Mouse (Mus musculus) embryonic fibroblast, embryonic 13.5 days (primary cell): ENCODE results near the gene Cdh13.

Source experiments
- CTCF ChIP-seq: IDR thresholded peaks from 2 replicates; pipeline ENCODE4 v1.5.1; 2011; ENCODE audit warnings: mild to moderate bottlenecking, control low read depth, low read length, moderate library complexity, borderline replicate concordance; ENCODE audit not compliant: insufficient read depth
- POLR2A ChIP-seq: IDR thresholded peaks from 2 replicates; pipeline ENCODE4 v1.6.1; 2011; ENCODE audit warnings: low read depth, mild to moderate bottlenecking, control low read depth, low read length, moderate library complexity

DNA sequence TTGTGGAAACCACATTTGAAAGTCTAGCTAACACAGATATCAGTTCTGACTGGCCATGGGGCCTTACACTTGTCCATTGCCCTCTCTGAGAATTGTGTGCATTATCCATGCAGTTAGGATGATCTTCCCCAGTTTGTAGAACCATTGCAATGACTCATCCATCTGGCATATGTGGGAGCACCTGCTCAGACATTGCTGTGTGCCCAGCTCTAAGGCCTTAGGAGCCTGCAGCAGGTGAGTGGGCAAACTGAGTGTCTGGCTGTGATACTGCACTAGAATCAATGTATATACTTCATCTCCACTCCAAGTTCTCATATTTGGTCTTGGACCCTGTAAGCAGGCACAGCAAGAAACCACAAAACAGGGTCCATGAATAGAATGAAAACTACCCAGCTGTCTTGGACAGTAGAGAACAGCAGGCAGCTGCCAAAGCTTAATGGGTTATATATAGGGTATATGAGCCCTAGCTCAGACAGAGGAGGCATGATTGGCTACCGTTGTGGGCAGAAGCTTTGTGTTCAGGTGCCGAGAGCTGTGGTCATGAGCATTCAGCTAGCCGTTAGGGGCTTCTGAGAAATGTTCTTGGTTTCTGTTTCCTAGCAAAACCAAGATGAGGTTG lies 181.9 kb downstream of the Cdh13 start:
- no peak for TF ChIP-seq CTCF
- no peak for TF ChIP-seq POLR2A
